Mouse (Mus musculus): ENCODE results near the gene Adam10. TPM values are rescaled to one million over a fixed set of nuclear protein-coding genes. Genes with fewer than 3 reads are reported as not detected.
A peak's percentile ranks its signal among the peaks of the same experiment; 100 is the strongest.

Adam10 gene
- total RNA-seq (2021) = 56.0 and 59.9 TPM in 2 replicates
- long read RNA-seq, experiment 1, full-length matches to known transcripts = 4 of 8 reads
- long read RNA-seq, experiment 1, partial matches to known transcripts = 1 of 8 reads
- long read RNA-seq, experiment 1, other reads (novel, unspliced or antisense) = 3 of 8 reads
- long read RNA-seq, experiment 2, full-length matches to known transcripts = 4 of 6 reads
- long read RNA-seq, experiment 2, partial matches to known transcripts = 2 of 6 reads
- long read RNA-seq, experiment 2, other reads (novel, unspliced or antisense) = 0 of 6 reads

- DNase-seq = peak; percentile 100
These were observed at the start of gene Adam10 for GRCm38 (mm10) chr9:70678682-70679131. Gene Adam10, plus strand, starts transcription at chr9:70678997.

GRCm38 (mm10) chr9:70629711-70630110 lies 49.1 kb upstream of the Adam10 start:
- peak; percentile 6 for DNase-seq

- DNase-seq = no peak
These were observed 47.1 kb upstream of the Adam10 start for GRCm38 (mm10) chr9:70631665-70632064.

DNA sequence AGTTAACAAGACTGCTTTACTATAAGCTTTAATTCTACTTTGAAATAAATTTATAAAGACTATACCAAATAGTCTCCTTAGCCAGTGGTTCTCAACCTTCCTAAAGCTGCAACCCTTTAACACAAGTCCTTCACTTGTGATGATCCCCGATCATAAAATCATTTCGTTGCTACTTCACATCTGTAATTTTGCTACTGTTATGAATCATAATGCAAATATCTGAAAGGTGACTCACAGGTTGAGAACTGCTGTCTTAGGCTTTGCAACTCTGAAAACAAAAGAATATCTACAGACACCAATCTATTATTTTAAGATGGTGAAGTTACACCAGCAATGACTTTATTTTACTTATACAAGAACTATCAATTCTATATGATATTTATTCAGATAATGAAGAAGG lies 42.0 kb upstream of the Adam10 start:
- no peak for DNase-seq

DNA sequence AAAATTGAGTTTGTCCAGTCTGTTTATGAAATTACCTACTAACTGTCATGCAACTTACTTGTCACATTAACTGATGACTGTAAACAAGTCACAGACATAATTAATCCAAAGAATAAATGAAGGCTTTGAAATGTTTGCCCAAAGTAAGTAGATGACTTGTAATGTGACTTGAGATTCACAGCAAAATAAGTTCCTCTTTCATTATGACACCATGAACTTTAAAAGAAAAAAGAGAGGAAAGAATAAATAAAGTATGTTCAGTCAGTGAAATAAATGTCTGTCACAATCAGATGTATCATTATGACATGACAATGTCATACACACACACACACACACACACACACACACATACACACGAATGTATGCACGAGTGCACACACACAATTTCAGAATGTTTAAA lies 28.5 kb upstream of the Adam10 start:
- DNase-seq = no peak

DNA sequence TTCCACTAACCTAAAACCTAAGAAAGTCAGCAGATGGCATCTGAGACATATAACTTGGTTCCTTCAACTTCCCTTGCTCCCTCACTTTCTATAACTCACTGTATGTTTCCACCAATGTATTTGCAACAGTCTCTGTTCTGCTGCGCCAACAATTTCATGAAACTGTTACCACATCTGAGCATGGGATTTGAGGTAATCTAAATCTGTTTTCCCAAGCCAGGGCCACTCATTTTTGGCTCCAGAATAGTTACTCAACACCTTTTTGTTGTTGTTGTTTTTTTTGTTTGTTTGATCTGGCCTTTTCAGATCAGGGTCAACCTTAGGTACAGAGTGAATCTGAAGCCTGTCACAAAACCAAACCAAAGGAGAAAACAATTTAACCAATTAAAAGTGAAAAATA lies 27.8 kb upstream of the Adam10 start:
- no peak for DNase-seq

DNA sequence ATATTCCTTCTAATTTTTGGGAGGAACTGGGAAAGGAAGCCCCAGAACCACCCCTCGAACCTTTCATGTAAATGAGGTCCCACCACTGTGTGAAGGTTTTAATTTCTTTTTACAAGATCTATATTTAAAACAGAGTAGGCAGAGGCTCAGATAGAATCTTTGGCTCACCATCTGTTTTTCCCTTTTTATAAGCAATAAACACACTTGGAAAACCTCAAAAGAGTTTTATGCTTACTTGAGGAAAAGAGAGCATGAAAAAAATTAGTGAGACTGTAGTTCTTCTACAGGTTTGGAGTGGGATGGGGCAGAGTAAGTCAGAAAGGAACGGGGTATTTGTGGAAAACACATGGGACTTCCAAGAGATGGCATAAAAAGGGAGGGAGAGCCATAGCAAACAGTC lies 26.6 kb upstream of the Adam10 start:
- no peak for DNase-seq

DNA sequence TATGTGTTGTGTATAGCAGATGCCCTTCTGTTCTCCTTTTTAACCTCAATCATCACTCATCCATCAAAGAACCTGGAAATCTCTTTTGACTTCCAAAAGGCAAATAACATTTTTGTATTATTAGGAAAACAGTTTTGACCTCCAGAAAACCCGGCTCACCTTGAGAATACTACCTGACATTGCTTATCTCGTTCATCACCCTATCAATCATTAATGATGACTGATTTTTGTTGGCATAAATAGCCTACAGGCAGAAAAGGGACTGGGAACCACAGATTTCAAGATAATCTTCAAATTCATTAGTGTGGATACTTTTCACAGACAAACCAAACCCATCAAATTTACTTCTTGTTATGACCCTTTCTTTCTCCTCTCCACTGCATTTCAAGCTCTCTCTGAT lies 24.9 kb upstream of the Adam10 start:
- DNase-seq = no peak

- DNase-seq = no peak
These were observed 24.3 kb upstream of the Adam10 start for GRCm38 (mm10) chr9:70654496-70654895.

GRCm38 (mm10) chr9:70655764-70656129 lies 23.1 kb upstream of the Adam10 start:
- DNase-seq = no peak

GRCm38 (mm10) chr9:70656130-70657007 lies 22.4 kb upstream of the Adam10 start, which contains the start of gene Gm10642:
Gene Gm10642, plus strand, starts transcription at chr9:70656251.
- peak; percentile 60 for DNase-seq

GRCm38 (mm10) chr9:70657013-70657967 lies 21.5 kb upstream of the Adam10 start, which contains the start of gene Mindy2:
Gene Mindy2, minus strand, starts transcription at chr9:70657174.
- peak; percentile 100 for DNase-seq

- DNase-seq = no peak
These were observed 20.5 kb upstream of the Adam10 start for GRCm38 (mm10) chr9:70658266-70658665.

GRCm38 (mm10) chr9:70664847-70665246 lies 13.9 kb upstream of the Adam10 start:
- DNase-seq = no peak

DNA sequence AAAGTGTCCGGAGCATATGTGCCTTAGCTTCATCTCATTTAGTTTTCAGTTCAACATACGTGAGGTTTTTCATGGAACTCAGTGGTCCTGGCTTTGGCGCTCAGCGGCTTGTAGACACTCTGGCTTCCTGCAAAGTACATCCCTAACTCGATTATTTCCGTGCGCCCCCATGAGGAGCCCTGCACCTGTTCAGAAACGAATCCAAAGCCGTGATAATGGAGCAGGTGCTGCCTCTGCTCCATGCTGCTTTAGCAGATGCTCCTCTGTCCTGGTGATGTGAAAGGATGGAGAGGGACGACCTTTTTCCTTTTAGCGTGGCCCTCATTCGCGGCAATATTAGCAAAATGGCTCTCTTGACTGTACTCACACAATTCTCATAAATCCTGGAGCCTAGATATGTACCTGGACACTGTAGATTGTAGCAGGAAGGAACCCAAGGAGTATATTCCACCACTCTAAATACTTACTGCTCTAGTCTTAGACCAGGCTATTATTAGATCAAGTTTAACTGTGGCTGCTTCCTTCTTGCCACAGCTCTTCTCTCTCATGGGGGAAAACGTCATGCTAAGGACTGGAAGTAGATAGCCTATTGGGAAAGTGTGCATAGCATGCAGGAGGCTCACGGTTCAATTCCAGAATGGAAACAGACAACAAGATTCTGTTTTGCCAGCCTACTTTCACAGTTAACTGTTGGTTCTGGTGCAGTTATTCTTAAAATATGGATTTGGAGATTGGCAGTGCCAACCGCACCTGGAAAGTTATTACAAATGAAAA lies 13.2 kb upstream of the Adam10 start:
- DNase-seq = no peak

DNA sequence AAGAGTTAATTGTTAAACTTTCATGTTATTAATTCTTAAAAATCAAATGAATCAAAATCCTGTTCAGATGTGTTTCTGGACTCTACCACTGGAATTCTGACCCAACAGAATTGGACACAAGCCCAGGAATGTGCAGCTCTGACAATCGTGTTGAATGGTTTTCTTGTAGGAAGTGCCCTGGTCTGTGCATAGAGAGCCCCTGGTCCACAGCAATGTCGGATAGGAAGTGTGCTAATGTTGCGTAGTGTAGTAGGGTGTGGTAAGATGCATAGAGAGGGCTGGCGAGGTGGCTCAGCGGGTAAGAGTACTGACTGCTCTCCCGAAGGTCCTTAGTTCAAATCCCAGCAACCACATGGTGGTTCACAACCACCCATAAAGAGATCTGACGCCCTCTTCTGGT lies 12.0 kb upstream of the Adam10 start:
- DNase-seq = peak; percentile 11

GRCm38 (mm10) chr9:70668048-70668447 lies 10.7 kb upstream of the Adam10 start:
- no peak for DNase-seq

DNA sequence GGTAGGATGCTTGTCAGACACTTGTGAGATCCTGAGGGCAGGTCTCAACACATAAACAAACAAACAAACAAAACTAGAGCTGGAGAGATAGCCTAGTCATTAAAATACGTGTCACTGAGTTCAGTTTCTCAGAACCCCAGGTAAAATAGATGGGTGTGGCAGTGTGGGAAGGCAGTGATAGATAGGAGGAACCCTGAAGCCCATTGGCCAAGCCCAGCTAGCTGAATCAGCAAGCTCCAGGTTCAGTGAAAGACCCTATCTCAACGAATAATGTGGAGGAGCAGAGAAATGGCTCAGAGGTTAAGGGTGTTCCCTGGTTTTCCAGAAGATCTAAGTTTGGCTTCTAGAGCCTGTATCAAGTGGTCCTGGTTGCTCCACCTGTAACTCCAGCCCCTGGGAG lies 9.6 kb upstream of the Adam10 start:
- no peak for DNase-seq

DNA sequence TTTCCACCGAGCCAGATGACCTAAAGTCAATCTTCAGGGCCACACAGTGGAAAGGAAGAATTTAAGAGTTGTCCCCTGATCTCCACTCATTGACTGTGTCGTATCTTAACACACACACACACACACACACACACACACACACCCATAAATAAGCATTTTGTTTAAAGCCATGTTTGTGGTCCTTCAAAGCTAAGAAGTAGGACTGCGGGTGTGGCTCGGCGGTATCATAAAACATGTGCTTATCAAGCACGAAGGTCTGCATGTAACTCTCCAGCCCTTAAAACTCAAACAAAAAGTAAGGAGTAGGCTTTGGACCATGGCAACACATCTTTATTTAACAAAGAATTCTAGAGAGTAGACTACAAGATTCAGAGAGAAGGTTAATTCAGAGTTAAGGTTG lies 8.4 kb upstream of the Adam10 start:
- no peak for DNase-seq

GRCm38 (mm10) chr9:70671278-70671677 lies 7.5 kb upstream of the Adam10 start:
- DNase-seq = peak; percentile 12
